Mouse (Mus musculus): ENCODE measurements around the gene Med19.
"Not testable (repeated sequence)": the region's sequence is repeated elsewhere in the genome, so short reads cannot be mapped to it uniquely, and the experiment has no call there.

Med19 gene

GRCm38 (mm10) chr2:84716423-84717355, 38.5 kb downstream of the Med19 start:
- DNase-seq (ENCODE audit: extremely low spot score, low spot score), result no peak

DNA sequence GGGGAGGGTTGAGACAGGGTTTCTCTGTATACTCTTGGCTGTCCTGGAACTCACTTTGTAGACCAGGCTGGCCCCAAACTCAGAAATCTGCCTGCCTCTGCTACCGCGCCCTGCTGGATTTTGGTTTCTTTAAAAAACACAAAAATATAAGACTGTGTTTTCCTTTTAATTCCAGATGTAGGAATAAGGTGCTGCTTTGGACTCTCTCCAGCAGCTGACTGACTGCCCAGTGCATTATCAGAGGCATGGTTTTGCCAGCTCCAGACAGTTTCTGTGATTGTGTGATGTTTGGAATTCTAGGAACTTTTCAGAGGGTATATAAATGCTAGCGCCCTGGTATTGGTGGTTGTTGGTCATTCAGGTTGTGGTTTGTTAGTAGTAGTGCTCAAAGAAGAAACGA, 39.2 kb downstream of the Med19 start:
- no peak for DNase-seq (ENCODE audit: extremely low spot score, low spot score)

DNA sequence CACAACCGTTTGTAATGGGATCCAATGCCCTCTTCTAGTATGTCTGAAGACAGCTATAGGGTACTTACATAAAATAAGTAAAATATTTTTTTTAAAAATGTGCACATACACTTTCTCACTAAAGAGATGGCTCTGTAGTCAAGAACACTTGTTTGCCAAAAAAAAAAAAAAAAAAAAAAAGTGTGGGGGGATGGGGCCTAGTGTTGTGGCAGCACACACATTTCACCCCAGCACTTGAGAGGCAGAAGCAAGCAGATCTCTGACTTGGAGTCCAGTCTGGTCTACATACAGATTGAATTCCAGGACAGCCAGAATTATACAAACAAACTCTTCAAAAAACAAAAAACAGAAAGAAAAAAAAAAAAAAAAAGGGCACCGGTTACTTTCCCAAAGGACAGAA, 42.5 kb downstream of the Med19 start:
- no peak for DNase-seq (ENCODE audit: extremely low spot score, low spot score)

DNA sequence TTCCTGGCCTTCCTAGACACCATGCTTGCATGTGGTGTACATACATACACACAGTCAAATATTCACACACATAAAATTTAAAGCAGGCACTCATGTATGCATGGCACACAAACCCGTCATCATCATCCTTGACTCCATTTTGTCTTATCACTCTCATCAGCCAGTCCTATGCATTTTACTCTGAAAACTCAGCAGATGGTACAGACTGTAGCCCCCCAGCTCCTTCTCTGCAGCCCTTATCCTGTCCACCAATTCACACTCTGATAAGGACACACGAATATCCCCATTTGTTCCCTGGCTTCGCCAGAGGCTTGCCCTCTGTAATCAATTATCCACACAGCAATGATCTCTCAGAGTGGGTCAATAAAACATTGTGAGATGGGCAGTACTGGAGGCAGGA, 43.0 kb downstream of the Med19 start:
- DNase-seq (ENCODE audit: extremely low spot score, low spot score), result no peak

DNA sequence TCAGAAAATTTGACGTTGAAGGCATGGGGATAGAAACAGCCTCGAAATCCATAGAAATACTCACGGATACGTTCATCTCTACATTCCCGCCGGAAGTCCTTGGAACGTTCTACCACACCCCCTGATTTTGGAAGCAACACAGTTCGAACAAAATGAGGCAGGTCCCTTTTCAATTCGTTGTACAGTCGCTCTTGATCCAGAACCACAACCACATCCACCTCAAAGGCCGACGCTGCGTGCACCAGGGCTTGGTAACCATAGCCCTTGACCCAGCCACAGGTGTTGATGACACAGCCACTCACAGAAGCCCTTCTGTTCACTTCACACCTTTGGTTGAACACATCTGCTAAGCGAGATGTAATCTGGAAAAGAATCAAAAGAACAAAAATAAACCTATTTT, 45.7 kb downstream of the Med19 start:
- no peak for DNase-seq (ENCODE audit: extremely low spot score, low spot score)

GRCm38 (mm10) chr2:84725770-84726169, 47.6 kb downstream of the Med19 start:
- no peak for DNase-seq (ENCODE audit: extremely low spot score, low spot score)

- DNase-seq (ENCODE audit: extremely low spot score, low spot score), result no peak
These were observed 48.5 kb downstream of the Med19 start for GRCm38 (mm10) chr2:84726716-84727115.

GRCm38 (mm10) chr2:84727172-84727858, 49.1 kb downstream of the Med19 start, which contains the start of gene Clp1:
Clp1 (minus strand) TSS chr2:84727350.
- DNase-seq (ENCODE audit: extremely low spot score, low spot score), result peak; percentile 95

DNA sequence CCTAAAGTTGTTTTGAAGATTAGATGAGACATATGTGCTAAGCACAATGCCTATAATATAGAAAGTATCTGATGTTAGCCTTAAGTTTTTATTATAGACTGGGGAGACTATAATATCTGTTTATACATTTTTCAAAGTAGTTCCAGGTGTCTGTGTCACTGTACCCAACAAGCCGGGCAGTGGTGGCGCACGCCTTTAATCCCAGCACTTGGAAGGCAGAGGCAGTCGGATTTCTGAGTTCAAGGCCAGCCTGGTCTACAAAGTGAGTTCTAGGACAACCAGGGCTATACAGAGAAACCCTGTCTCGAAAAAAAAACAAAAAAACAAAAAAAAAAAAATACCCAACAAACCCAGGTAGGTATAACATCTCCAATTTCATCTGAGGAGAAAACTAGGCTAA, 50.0 kb downstream of the Med19 start:
- not testable (repeated sequence) for DNase-seq (ENCODE audit: extremely low spot score, low spot score)

DNA sequence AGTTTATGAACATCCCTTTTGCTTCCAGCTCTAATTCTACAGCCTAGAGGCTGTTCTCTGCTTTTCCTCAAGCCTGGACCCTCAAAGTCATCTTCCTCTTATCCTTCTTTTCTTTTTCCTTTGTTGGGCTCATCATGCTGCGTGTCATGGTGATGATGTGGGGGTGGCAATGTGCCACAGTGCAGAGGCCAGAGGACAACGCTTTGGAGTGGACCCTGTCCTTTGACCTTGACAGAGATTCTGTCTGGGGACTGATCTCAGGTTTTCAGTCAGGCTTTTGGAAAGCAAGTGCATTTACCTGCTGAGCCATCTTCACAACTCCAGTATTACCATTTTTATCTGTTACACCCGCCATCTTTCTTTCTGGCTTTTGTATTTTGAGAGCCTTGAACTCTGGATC, 53.0 kb downstream of the Med19 start:
- no peak for DNase-seq (ENCODE audit: extremely low spot score, low spot score)

DNA sequence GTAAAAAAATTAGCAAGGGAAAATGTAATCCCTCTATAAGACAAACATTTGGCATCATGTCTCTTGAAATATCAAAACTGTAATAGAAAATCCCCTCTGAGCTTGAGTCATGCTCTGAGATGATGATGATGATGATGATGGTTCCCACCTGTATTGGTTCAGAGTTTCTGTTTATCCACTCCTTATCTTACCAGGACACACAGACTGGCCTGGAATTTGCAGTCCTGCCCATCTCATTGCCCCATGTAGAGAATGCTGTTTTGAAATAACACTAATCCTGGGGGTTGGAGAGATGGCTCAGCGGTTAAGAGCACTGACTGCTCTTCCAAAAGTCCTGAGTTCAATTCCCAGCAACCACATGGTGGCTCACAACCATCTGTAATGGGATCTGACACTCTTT, 54.2 kb downstream of the Med19 start:
- DNase-seq (ENCODE audit: extremely low spot score, low spot score), result no peak

- DNase-seq (ENCODE audit: extremely low spot score, low spot score), result peak; percentile 54
These were observed 55.5 kb downstream of the Med19 start, which contains the start of gene Ypel4 for GRCm38 (mm10) chr2:84733579-84734300. Ypel4 (plus strand) TSS chr2:84734058.

DNA sequence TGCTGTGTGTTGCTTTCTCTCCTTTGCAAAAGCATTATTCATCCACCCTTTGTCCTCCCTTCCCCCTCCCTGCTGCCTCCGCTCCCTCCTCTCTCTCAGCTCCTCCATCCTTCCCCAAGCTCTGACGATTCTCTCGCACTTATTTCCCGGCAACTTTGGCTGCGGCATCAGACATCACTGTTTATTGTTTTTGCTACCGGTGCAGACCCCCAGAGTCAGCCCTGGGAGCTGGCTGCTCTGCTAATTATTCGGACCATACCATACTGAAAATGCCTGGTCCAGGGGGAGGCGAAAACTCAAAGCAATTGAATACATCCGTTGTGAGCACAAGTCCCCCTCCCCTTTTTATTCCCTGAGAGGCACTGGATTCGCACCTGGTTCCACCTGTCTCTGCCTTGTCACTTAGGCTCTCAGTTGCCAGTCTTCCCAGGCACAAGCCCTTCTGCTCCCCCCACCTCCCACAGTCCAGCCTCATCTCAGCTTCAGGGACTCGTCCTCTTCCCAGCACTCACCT, 56.2 kb downstream of the Med19 start:
- DNase-seq (ENCODE audit: extremely low spot score, low spot score), result peak; percentile 67

DNA sequence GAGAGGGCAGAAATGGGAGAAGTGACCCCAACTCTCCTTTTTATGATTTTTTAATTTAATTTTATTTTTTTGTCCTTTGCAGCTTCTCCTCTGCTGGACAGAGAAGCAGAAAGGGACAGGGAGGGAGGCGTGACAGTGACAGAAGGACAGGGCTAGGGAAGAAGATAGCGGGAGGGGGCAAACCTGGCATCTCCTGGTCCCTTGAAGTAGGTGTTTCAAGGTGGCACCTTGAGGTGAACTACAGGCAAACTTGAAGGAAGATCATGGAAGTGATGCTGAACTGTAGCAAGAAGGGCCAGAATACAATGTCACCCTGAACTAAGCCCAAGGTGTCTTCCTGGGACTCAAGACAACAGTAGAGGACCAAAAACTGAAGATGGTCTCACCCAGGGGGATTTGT, 56.7 kb downstream of the Med19 start:
- DNase-seq (ENCODE audit: extremely low spot score, low spot score), result no peak

GRCm38 (mm10) chr2:84735346-84735920, 57.2 kb downstream of the Med19 start:
- DNase-seq (ENCODE audit: extremely low spot score, low spot score), result peak; percentile 47

- peak; percentile 58 for DNase-seq (ENCODE audit: extremely low spot score, low spot score)
These were observed 58.3 kb downstream of the Med19 start for GRCm38 (mm10) chr2:84736312-84737161.

DNA sequence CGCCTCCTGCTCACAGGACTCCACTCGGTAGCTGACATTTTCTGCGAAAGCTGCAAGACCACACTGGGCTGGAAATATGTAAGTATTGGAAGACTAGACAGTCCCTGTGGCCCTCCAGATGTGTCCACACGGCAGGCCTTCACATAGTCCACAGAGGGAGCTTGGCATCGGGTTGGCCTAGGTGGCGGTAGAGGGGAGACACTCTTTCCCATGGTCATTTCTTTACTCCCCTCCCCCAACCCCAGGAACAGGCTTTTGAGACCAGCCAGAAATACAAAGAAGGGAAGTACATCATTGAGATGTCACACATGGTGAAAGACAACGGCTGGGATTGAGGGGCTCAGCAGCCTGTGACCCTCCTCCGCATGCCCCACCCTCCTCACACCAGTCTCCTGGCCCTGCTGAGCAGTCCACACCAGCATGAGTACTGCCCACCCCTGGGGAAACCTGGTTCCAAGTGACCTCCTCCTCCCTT, 59.3 kb downstream of the Med19 start:
- peak; percentile 72 for DNase-seq (ENCODE audit: extremely low spot score, low spot score)

Data from neural tube, embryonic 10.5 days (tissue).